Mouse (Mus musculus): Measurements from ENCODE around the gene Ephb2.

DNA sequence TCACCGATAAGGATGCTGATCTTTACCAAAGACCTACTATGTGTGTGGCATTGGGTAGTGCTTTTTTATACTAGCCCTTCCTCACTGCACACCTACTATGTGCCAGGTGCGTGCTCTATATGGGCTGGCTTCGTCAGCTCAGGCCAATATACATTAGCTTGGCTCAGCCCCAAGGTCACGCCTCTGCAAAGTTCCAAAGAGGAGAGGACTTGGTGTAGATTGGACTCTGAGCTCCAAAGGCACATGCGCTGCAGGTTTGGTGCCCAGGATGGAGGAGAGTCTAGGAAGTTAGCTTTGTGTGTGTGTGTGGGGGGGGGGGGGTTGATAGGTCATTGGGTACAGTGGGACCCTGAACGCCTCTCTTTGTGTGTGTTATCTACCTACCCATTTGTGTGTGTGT, 32.6 kb upstream of the Ephb2 start:
- TF ChIP-seq CTCF (IDR thresholded peaks at IDR 0.05; ENCODE audit: low read depth) (no peak), EP300 (IDR thresholded peaks at IDR 0.05; ENCODE audit: low read depth) (no peak)
